ENCODE assay signal across 19 mouse cellular contexts in genomic region chr1:190470336-190470735, GRCm38 (mm10).
"Had no signal": no experiment of that assay in that cellular context is flagged by ENCODE, and none has a peak within 500 bp of the region (broad histone marks: within the 10 kb centered on the region; RNA-seq: fewer than 3 reads in every experiment).

No protein-coding gene starts in this region.

- H3K9me3 ChIP-seq: liver, embryonic 15.5 days; midbrain, embryonic 13.5 days; midbrain, embryonic 15.5 days; neural tube, embryonic 13.5 days; neural tube, embryonic 15.5 days had no signal

- H3K27me3 ChIP-seq: liver, embryonic 15.5 days; midbrain, embryonic 15.5 days; neural tube, embryonic 13.5 days; neural tube, embryonic 15.5 days had no signal

- H3K4me3 ChIP-seq: liver, embryonic 15.5 days; midbrain, embryonic 13.5 days; midbrain, embryonic 15.5 days; myocyte; neural tube, embryonic 13.5 days; neural tube, embryonic 15.5 days had no signal

- H3K4me2 ChIP-seq: liver, embryonic 15.5 days; lung, embryonic 14.5 days; midbrain, embryonic 11.5 days; midbrain, embryonic 13.5 days; midbrain, embryonic 15.5 days; neural tube, embryonic 13.5 days; neural tube, embryonic 15.5 days had no signal

- H3K36me3 ChIP-seq: liver, embryonic 15.5 days; midbrain, embryonic 13.5 days; midbrain, embryonic 15.5 days; neural tube, embryonic 13.5 days; neural tube, embryonic 15.5 days had no signal

- ATAC-seq: midbrain, embryonic 13.5 days; midbrain, embryonic 15.5 days had no signal

- DNase-seq: lung, adult 18-20 months; lung, embryonic 14.5 days; lung, postnatal 10 days; lung, postnatal 4 days; retina, postnatal 1 day; right cerebral cortex, adult 18-20 months; right cerebral cortex, postnatal 25 days; right cerebral cortex, postnatal 4 days; spleen, adult 18-20 months; thymus, adult 18-20 months; thymus, postnatal 14 days; thymus, postnatal 36 days had no signal

- H3K27ac ChIP-seq: liver, embryonic 15.5 days; midbrain, embryonic 13.5 days; midbrain, embryonic 15.5 days; neural tube, embryonic 13.5 days; neural tube, embryonic 15.5 days had no signal

- H3K9ac ChIP-seq: liver, embryonic 15.5 days; lung, embryonic 14.5 days; midbrain, embryonic 13.5 days; midbrain, embryonic 15.5 days; neural tube, embryonic 13.5 days; neural tube, embryonic 15.5 days had no signal

- H3K4me1 ChIP-seq: liver, embryonic 15.5 days; midbrain, embryonic 13.5 days; midbrain, embryonic 15.5 days; neural tube, embryonic 13.5 days; neural tube, embryonic 15.5 days had no signal
